Comparison of ENCODE assay signal across 8 mouse cellular contexts in genomic region chr6:91685533-91685883, GRCm38 (mm10). TPM values are rescaled to one million over a fixed set of nuclear protein-coding genes. Genes with fewer than 3 reads are reported as not detected.
A peak's percentile ranks its signal among the peaks of the same experiment; 100 is the strongest.
DNase-seq lines count a peak whose midpoint lies in the region; ATAC-seq lines count a peak whose summit lies in the region.

No protein-coding gene starts in this region.

- H3K9me3 ChIP-seq in megakaryocyte, embryonic 14.5 days: no peaks in the 10 kb centered on the region
- H3K9me3 ChIP-seq in midbrain, embryonic 16.5 days (replicated peaks; ENCODE audit: control insufficient read depth, low read length, poor library complexity, severe bottlenecking): no peaks in the 10 kb centered on the region

- peak overlapping the region; percentile 99 for H3K27ac ChIP-seq in midbrain, embryonic 16.5 days (ENCODE audit: low read length)

- 3% methylated on average over 2 of the region's 2 CpGs for WGBS in midbrain, embryonic 16.5 days

- H3K9ac ChIP-seq in midbrain, embryonic 16.5 days (ENCODE audit: low read depth, low read length): peak overlapping the region; percentile 99

- peaks cover 87% of the 10 kb centered on the region for H3K4me1 ChIP-seq in megakaryocyte, embryonic 14.5 days
- H3K4me1 ChIP-seq in midbrain, embryonic 16.5 days (ENCODE audit: control insufficient read depth, insufficient read depth, low read length): peaks cover 36% of the 10 kb centered on the region

- no peaks in the 10 kb centered on the region for H3K27me3 ChIP-seq in megakaryocyte, embryonic 14.5 days (replicated peaks)
- H3K27me3 ChIP-seq in midbrain, embryonic 16.5 days (ENCODE audit: control insufficient read depth, insufficient read depth, low read depth, low read length): no peaks in the 10 kb centered on the region

- DNase-seq in CD4-positive, CD25-positive, alpha-beta regulatory T cell, adult 2 months (ENCODE audit: low read depth, low spot score): peak; percentile 38
- peak; percentile 32 to 65 for DNase-seq in layer of hippocampus, postnatal 14 days (ENCODE audit: low spot score in 2 of 2)
- no peak for DNase-seq in c-Kit-positive CD71-positive TER-119-positive erythroid progenitor cells, embryonic 14.5 days (ENCODE audit: low spot score)
- DNase-seq in cerebellum, adult 11-12 months: no peak

- H3K36me3 ChIP-seq in megakaryocyte, embryonic 14.5 days (replicated peaks; ENCODE audit: low read length): peaks cover 24% of the 10 kb centered on the region
- no peaks in the 10 kb centered on the region for H3K36me3 ChIP-seq in midbrain, embryonic 16.5 days (ENCODE audit: control insufficient read depth, insufficient read depth, low read length)

- no peak for ATAC-seq in CD4-positive, CD25-positive, alpha-beta regulatory T cell, adult 4 months
- no peak for ATAC-seq in megakaryocyte, adult 5-6 weeks (ENCODE audit: poor library complexity, severe bottlenecking)
- ATAC-seq in midbrain, embryonic 16.5 days: no peak

- H3K4me3 ChIP-seq in megakaryocyte, embryonic 14.5 days (replicated peaks): peak overlapping the region; percentile 96
- peak overlapping the region; percentile 94 for H3K4me3 ChIP-seq in midbrain, embryonic 16.5 days (ENCODE audit: low read depth, low read length)

- peak overlapping the region; percentile 94 for H3K4me2 ChIP-seq in midbrain, embryonic 16.5 days (ENCODE audit: low read length)

RNA-seq across cellular contexts. Expression of gene Slc6a6, which starts 1.7 kb away (rescaled TPM):
- 10 to 100 TPM; 43.3 to 45.1 TPM for polyA plus RNA-seq in CD4-positive, CD25-positive, alpha-beta regulatory T cell, adult 4 months (2017; shearing (Covaris generic))
- polyA plus RNA-seq in megakaryocyte, embryonic 14.5 days (2012; ENCODE audit: insufficient read depth, low replicate concordance): 20.6 and 27.7 TPM in 2 replicates
- total RNA-seq in megakaryocyte, adult 5-6 weeks (2015): 58.0 and 61.9 TPM in 2 replicates
- total RNA-seq in megakaryocyte, adult 5-6 weeks (2017): 46.7 and 61.0 TPM in 2 replicates
- total RNA-seq in layer of hippocampus, postnatal 14 days (2021): 100 to 1,000 TPM; 149 to 151 TPM
- polyA plus RNA-seq in midbrain, embryonic 16.5 days (2015; fragmentation: Nextera tagmentation; extraction: Ambion mirVana): 117 and 125 TPM in 2 replicates

Comparison
In these comparisons a context has a peak if more than half of its experiments do, and no peak if none do; other contexts are left out.
1. DNase-seq: peak in CD4-positive, CD25-positive, alpha-beta regulatory T cell, adult 2 months (single experiment) and layer of hippocampus, postnatal 14 days (2 of 2); none in c-Kit-positive CD71-positive TER-119-positive erythroid progenitor cells, embryonic 14.5 days (single experiment) and cerebellum, adult 11-12 months (single experiment).